Mouse (Mus musculus) liver, adult 2 months (tissue): Measurements from ENCODE around the gene Arhgap10. TPM values are rescaled to one million over a fixed set of nuclear protein-coding genes. Genes with fewer than 3 reads are reported as not detected.

Source experiments
- DNase-seq: peaks from one replicate; pipeline ENCODE4 v3.0.0-alpha.2; 2011; ENCODE audit warnings: low read depth, low spot score; ENCODE audit errors: extremely low read depth
- H3K27ac ChIP-seq: fragments of 200-500 bp; replicated peaks from 2 replicates; pipeline ENCODE4 v1.5.1; 2012; ENCODE audit warnings: low read depth, mild to moderate bottlenecking, control low read depth, inconsistent platforms, low read length; ENCODE audit not compliant: insufficient read depth
- H3K27me3 ChIP-seq: fragments of 200-500 bp; 2 replicates; pipeline ENCODE4 v1.6.1; 2012; ENCODE audit warnings: mild to moderate bottlenecking, moderate library complexity, low read length, inconsistent platforms; ENCODE audit not compliant: control insufficient read depth, insufficient read depth
- H3K36me3 ChIP-seq: fragments of 200-500 bp; 2 replicates; pipeline ENCODE4 v1.6.1; 2012; ENCODE audit warnings: low read length, inconsistent platforms; ENCODE audit not compliant: control insufficient read depth, insufficient read depth
- H3K4me1 ChIP-seq: fragments of 200-500 bp; 2 replicates; pipeline ENCODE4 v1.6.1; 2011; ENCODE audit warnings: low read length; ENCODE audit not compliant: control insufficient read depth, insufficient read depth
- H3K4me3 ChIP-seq: fragments of 200-500 bp; 2 replicates; pipeline ENCODE4 v1.5.1; 2011; ENCODE audit warnings: low read depth, mild to moderate bottlenecking, control low read depth, low read length, moderate library complexity; ENCODE audit not compliant: insufficient read depth
- H3K79me2 ChIP-seq: fragments of 200-500 bp; 2 replicates; pipeline ENCODE4 v1.6.1; 2012; ENCODE audit warnings: inconsistent platforms, mild to moderate bottlenecking, low read length, moderate library complexity; ENCODE audit not compliant: control insufficient read depth, insufficient read depth
- H3K9ac ChIP-seq: fragments of 200-500 bp; 2 replicates; pipeline ENCODE4 v1.6.1; 2012; ENCODE audit warnings: low read depth, mild to moderate bottlenecking, control low read depth, inconsistent platforms, low read length
- CTCF ChIP-seq: fragments of 200-500 bp; IDR thresholded peaks from 2 replicates; pipeline ENCODE4 v1.5.1; 2011; ENCODE audit warnings: low read depth, low read length, control low read depth
- POLR2A ChIP-seq: fragments of 200-500 bp; IDR thresholded peaks from 2 replicates; pipeline ENCODE4 v1.6.1; 2011; ENCODE audit warnings: low read length, control low read depth; ENCODE audit not compliant: insufficient read depth; ENCODE audit errors: extremely low read depth
- WGBS: fragments of 180-500 bp; shearing (Covaris S2); methylation state at CpG from one replicate; pipeline ENCODE4 v1.1.7; 2018; 5-methylcytosine and 5-hydroxymethylcytosine counted together
- polyA plus RNA-seq: library from polyadenylated mRNA; depleted of rRNA; stranded (reverse); fragments of >200 nt; gene quantifications from 2 replicates; pipeline ENCODE4 v1.2.3, GENCODE M21; 2012
- total RNA-seq: library from RNA; depleted of rRNA; stranded (reverse); fragments of >200 nt; gene quantifications from 2 replicates; pipeline ENCODE4 v1.2.3, GENCODE M21; 2014

Arhgap10 gene
- total and polyA plus RNA-seq, 2 experiments, result 0.88 to 1.8 TPM

GRCm38 (mm10) chr8:77261215-77261614 lies 256.5 kb downstream of the Arhgap10 start:
- Histone ChIP-seq H3K9ac (no peak overlapping the region), H3K27ac (no peak overlapping the region), H3K36me3 (no peaks in the 10 kb centered on the region), H3K79me2 (no peaks in the 10 kb centered on the region), H3K4me1 (no peaks in the 10 kb centered on the region), H3K4me3 (no peak overlapping the region), H3K27me3 (no peaks in the 10 kb centered on the region)
- TF ChIP-seq POLR2A (no peak), CTCF (no peak)
- WGBS, result 95% methylated on average over 6 of the region's 6 CpGs
- DNase-seq, result no peak

- 97% methylated on average over 12 of the region's 12 CpGs for WGBS
- no peak overlapping the region for H3K4me3 ChIP-seq
- H3K36me3 ChIP-seq, result no peaks in the 10 kb centered on the region
- H3K9ac ChIP-seq, result no peak overlapping the region
- no peaks in the 10 kb centered on the region for H3K79me2 ChIP-seq
- H3K27ac ChIP-seq, result no peak overlapping the region
- no peak for DNase-seq
- TF ChIP-seq CTCF (no peak), POLR2A (no peak)
- no peaks in the 10 kb centered on the region for H3K4me1 ChIP-seq
- no peaks in the 10 kb centered on the region for H3K27me3 ChIP-seq
Observed at GRCm38 (mm10) chr8:77257085-77257451, 260.7 kb downstream of the Arhgap10 start.

GRCm38 (mm10) chr8:77256450-77257084 lies 261.2 kb downstream of the Arhgap10 start:
- H3K27me3 ChIP-seq, result no peaks in the 10 kb centered on the region
- TF ChIP-seq CTCF, result no peak
- no peak for TF ChIP-seq POLR2A

GRCm38 (mm10) chr8:77254466-77254865 lies 263.3 kb downstream of the Arhgap10 start:
- Histone ChIP-seq H3K36me3 (no peaks in the 10 kb centered on the region), H3K27ac (no peak overlapping the region), H3K4me1 (no peaks in the 10 kb centered on the region), H3K9ac (no peak overlapping the region), H3K27me3 (no peaks in the 10 kb centered on the region), H3K4me3 (no peak overlapping the region), H3K79me2 (no peaks in the 10 kb centered on the region)
- DNase-seq, result no peak
- no peak for TF ChIP-seq CTCF
- no peak for TF ChIP-seq POLR2A
- WGBS, result 91% methylated on average over 5 of the region's 5 CpGs

More at GRCm38 (mm10) chr8:77256450-77257084, 261.2 kb downstream of the Arhgap10 start:
- Histone ChIP-seq H3K79me2 (no peaks in the 10 kb centered on the region), H3K4me3 (no peak overlapping the region), H3K9ac (no peak overlapping the region), H3K4me1 (no peaks in the 10 kb centered on the region), H3K27ac (no peak overlapping the region), H3K36me3 (no peaks in the 10 kb centered on the region)
- no peak for DNase-seq
- WGBS, result 97% methylated on average over 5 of the region's 5 CpGs

GRCm38 (mm10) chr8:77251134-77251533 lies 266.6 kb downstream of the Arhgap10 start:
- WGBS, result 98% methylated on average over 5 of the region's 5 CpGs
- H3K79me2 ChIP-seq, result no peaks in the 10 kb centered on the region
- no peaks in the 10 kb centered on the region for H3K4me1 ChIP-seq
- no peak for DNase-seq
- TF ChIP-seq POLR2A, result no peak
- no peak overlapping the region for H3K27ac ChIP-seq
- no peak overlapping the region for H3K4me3 ChIP-seq
- H3K9ac ChIP-seq, result no peak overlapping the region
- no peaks in the 10 kb centered on the region for H3K36me3 ChIP-seq
- no peaks in the 10 kb centered on the region for H3K27me3 ChIP-seq

- Histone ChIP-seq H3K27ac (no peak overlapping the region), H3K9ac (no peak overlapping the region), H3K4me1 (no peaks in the 10 kb centered on the region), H3K79me2 (no peaks in the 10 kb centered on the region), H3K4me3 (no peak overlapping the region), H3K36me3 (no peaks in the 10 kb centered on the region; the same call in 1 of the 2 replicates), H3K27me3 (no peaks in the 10 kb centered on the region)
- 98% methylated on average over 3 of the region's 3 CpGs for WGBS
- TF ChIP-seq POLR2A (no peak), CTCF (no peak)
- DNase-seq, result no peak
Observed at GRCm38 (mm10) chr8:77250094-77250493, 267.7 kb downstream of the Arhgap10 start.
